Mouse (Mus musculus) heart, embryonic 10.5 days (tissue): ENCODE data around the gene Xylt1. TPM values are rescaled to one million over a fixed set of nuclear protein-coding genes. Genes with fewer than 3 reads are reported as not detected.

ENCODE experiments used
- DNase-seq: peaks from one replicate; pipeline ENCODE4 v3.0.0-alpha.2; 2017; ENCODE audit warnings: low spot score
- H3K27ac ChIP-seq: fragments of 300-500 bp; sonication (generic); 2 replicates; pipeline ENCODE4 v1.5.1; 2016; ENCODE audit warnings: mild to moderate bottlenecking
- H3K27me3 ChIP-seq: fragments of 300-500 bp; sonication (generic); 2 replicates; pipeline ENCODE4 v1.6.1; 2016; ENCODE audit warnings: mild to moderate bottlenecking; ENCODE audit not compliant: poor library complexity, insufficient read depth, severe bottlenecking
- H3K36me3 ChIP-seq: fragments of 300-500 bp; sonication (generic); 2 replicates; pipeline ENCODE4 v1.6.1; 2016; ENCODE audit warnings: mild to moderate bottlenecking, moderate library complexity
- H3K4me1 ChIP-seq: fragments of 300-500 bp; sonication (generic); 2 replicates; pipeline ENCODE4 v1.6.1; 2016; ENCODE audit warnings: mild to moderate bottlenecking
- H3K4me3 ChIP-seq: fragments of 300-500 bp; sonication (generic); 2 replicates; pipeline ENCODE4 v1.5.1; 2016; ENCODE audit warnings: mild to moderate bottlenecking, moderate library complexity
- H3K9me3 ChIP-seq: fragments of 300-500 bp; sonication (generic); 2 replicates; pipeline ENCODE4 v1.6.1; 2016; ENCODE audit warnings: mild to moderate bottlenecking, moderate library complexity
- WGBS: fragments of 180-500 bp; shearing (Covaris S2); methylation state at CpG from one replicate; pipeline ENCODE4 v1.1.7; 2016; 5-methylcytosine and 5-hydroxymethylcytosine counted together
- polyA plus RNA-seq: library from polyadenylated mRNA; unstranded; fragments of >200 nt; fragmentation: Nextera tagmentation; extraction: Ambion mirVana; gene quantifications from 2 replicates; pipeline ENCODE4 v1.2.1, GENCODE M21; 2016

Gene Xylt1
- polyA plus RNA-seq, 1 experiment from 2014 or later = 1.8 TPM

DNA sequence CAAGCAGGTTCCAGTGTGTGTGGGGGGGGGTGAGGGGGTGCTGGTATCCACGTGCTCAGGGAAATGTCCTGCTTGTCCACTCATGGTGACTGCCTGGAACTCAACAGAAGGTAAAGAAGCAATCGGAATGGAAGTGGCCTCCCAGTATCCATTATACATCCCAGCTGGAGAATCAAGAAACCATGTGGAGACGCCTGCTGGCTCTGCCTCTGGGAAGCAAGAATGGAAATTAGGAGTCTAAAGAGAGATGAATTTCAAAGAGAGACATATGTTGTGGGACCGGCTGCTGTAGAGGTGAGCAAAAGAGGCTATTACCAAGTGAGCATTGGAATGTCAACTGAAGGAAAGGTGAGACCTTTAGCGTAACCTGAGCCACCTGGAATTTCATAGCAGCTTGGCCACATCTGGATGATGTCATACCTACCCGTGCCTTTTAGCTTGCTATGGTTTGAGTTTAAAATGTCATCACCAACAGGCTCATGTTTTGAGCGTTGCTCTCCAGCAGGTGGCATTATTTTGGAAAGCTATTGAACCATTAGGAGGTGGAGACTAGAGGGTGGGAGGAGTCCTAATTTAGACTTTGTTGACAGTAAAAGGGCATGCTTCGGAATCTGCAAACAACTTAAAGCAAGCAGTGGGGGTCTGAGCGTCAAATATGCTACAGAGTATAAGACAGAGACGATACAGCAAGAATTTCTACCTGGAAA, 329.3 kb downstream of the Xylt1 start:
- DNase-seq = no peak
- Histone ChIP-seq H3K27me3 (no peaks in the 10 kb centered on the region), H3K4me3 (no peak overlapping the region), H3K36me3 (no peaks in the 10 kb centered on the region), H3K4me1 (no peaks in the 10 kb centered on the region), H3K27ac (no peak overlapping the region), H3K9me3 (no peaks in the 10 kb centered on the region)
- WGBS = 53% methylated on average over 10 of the region's 10 CpGs

DNA sequence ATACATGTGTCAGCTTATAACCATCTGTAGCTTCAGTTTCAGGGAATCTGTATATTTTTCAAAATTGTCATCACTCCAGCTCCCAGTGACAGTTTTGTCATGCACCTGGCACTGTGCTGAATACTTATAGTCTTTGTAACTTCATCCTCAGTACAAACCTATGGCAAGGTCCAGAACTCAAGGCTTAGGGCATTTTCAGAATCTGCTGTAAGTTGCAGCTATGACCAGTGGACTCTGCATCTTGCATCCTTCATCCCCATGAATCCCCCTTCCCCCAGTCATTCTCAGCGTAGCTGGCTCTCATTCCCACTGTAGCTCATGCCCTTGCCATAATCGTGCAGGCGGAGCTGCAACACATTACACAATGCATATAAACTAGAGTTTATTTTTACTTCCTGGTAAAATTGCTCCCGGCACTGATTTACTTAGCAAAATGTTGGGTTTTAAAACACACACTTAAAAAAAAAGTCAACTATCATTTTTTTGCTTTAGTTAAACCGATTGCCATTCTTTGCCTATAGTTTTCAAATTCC, 336.2 kb downstream of the Xylt1 start:
- no peak for DNase-seq
- H3K36me3 ChIP-seq = no peaks in the 10 kb centered on the region
- no peaks in the 10 kb centered on the region for H3K4me1 ChIP-seq
- H3K9me3 ChIP-seq = no peaks in the 10 kb centered on the region
- no peak overlapping the region for H3K4me3 ChIP-seq
- H3K27me3 ChIP-seq = no peaks in the 10 kb centered on the region
- 86% methylated on average over 5 of the region's 5 CpGs for WGBS
- no peak overlapping the region for H3K27ac ChIP-seq

DNA sequence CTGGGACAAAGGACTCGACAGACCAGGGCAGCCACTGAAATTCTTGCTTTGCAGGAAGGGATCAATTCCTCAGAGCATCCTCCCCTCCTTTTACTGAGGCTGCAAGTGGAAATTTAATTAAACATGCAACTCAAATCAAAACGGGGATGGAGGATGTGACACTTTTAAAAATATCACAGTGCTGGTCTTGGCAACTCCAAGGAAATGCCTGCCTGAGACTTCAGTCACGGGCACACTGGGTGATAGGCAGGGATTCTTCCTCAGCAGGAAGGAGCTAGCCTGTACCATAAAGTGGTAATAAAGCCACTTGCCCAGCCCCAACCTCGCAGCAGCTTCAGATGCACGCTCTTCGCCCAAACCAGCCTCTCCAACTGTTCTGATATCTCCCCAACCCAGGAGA, 339.6 kb downstream of the Xylt1 start:
- Histone ChIP-seq H3K9me3 (no peaks in the 10 kb centered on the region), H3K4me3 (no peak overlapping the region), H3K36me3 (no peaks in the 10 kb centered on the region), H3K27ac (no peak overlapping the region), H3K4me1 (no peaks in the 10 kb centered on the region), H3K27me3 (no peaks in the 10 kb centered on the region)
- 53% methylated on average over 6 of the region's 6 CpGs for WGBS
- DNase-seq = no peak
